Mouse (Mus musculus) cortical plate, adult 2 months (tissue): ENCODE measurements around the gene Bcar3. TPM values are rescaled to one million over a fixed set of nuclear protein-coding genes. Genes with fewer than 3 reads are reported as not detected.

Experiments used
- H3K27ac ChIP-seq: fragments of 200-500 bp; 2 replicates; pipeline ENCODE4 v1.5.1; 2012; ENCODE audit warnings: low read length, control low read depth, inconsistent platforms; ENCODE audit not compliant: insufficient read depth
- H3K4me1 ChIP-seq: fragments of 200-500 bp; 2 replicates; pipeline ENCODE4 v1.6.1; 2011; ENCODE audit warnings: low read length; ENCODE audit not compliant: control insufficient read depth, insufficient read depth
- H3K4me3 ChIP-seq: fragments of 200-500 bp; 2 replicates; pipeline ENCODE4 v1.5.1; 2011; ENCODE audit warnings: mild to moderate bottlenecking, low read length, control low read depth; ENCODE audit not compliant: insufficient read depth
- CTCF ChIP-seq: fragments of 200-500 bp; IDR thresholded peaks from 2 replicates; pipeline ENCODE4 v1.5.1; 2011; ENCODE audit warnings: mild to moderate bottlenecking, control low read depth, low read length; ENCODE audit not compliant: insufficient read depth; ENCODE audit errors: extremely low read depth
- POLR2A ChIP-seq: fragments of 200-500 bp; IDR thresholded peaks from 2 replicates; pipeline ENCODE4 v1.6.1; 2011; ENCODE audit warnings: mild to moderate bottlenecking, low read length, control low read depth; ENCODE audit not compliant: insufficient read depth; ENCODE audit errors: extremely low read depth
- polyA plus RNA-seq: library from polyadenylated mRNA; depleted of rRNA; stranded (reverse); fragments of >200 nt; gene quantifications from 2 replicates; pipeline ENCODE4 v1.2.3, GENCODE M21; 2012

Gene Bcar3
- polyA plus RNA-seq, 1 experiment, result 15.8 TPM

DNA sequence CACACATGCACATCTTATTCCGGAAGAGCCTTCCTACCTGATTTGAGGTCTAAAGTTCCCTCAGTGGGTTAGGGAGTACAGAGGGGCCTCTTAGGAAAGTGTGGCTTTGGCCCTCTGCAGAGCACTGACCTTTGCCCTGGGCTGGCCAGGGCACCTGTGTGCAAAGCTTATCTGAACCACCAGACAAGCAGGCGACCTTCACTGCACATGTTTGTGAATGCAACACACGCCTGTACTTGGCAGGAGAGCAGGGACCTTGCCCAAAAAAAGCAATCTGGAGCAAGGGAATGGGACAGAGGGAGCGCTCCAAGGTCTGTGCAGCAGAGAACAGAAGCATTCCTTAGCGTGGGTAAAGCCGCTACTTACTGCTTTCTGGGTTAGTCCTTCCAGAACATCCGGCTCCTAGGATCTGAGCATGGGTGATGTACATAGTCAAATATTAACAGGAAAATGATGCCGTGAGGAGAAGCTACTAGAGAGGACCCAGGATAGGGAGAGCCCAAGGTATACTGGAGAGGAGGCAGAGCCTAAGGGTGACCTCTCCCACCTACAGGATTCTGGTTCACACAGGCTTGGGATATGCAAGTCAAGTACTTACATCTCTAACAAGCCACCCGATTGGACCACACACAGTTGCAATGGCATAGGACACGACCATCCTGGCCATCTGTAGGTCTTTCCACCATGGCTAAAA is 19.1 kb downstream of the Bcar3 start:
- Histone ChIP-seq H3K4me3 (no peak overlapping the region), H3K4me1 (peaks cover 2% of the 10 kb centered on the region; the same call in 1 of the 2 replicates), H3K27ac (no peak overlapping the region)
- no peak for TF ChIP-seq CTCF

GRCm38 (mm10) chr3:122313936-122314335 is 20.0 kb downstream of the Bcar3 start:
- Histone ChIP-seq H3K4me1 (no peaks in the 10 kb centered on the region), H3K27ac (no peak overlapping the region), H3K4me3 (no peak overlapping the region)
- TF ChIP-seq POLR2A, result no peak
- TF ChIP-seq CTCF, result no peak

GRCm38 (mm10) chr3:122316621-122317020 is 22.7 kb downstream of the Bcar3 start:
- no peak for TF ChIP-seq POLR2A
- no peak for TF ChIP-seq CTCF
- Histone ChIP-seq H3K4me1 (no peaks in the 10 kb centered on the region), H3K4me3 (no peak overlapping the region)

GRCm38 (mm10) chr3:122317339-122317738 is 23.4 kb downstream of the Bcar3 start:
- TF ChIP-seq CTCF (no peak), POLR2A (no peak)
- Histone ChIP-seq H3K4me3 (no peak overlapping the region), H3K27ac (no peak overlapping the region), H3K4me1 (no peaks in the 10 kb centered on the region)

More at GRCm38 (mm10) chr3:122316621-122317020, 22.7 kb downstream of the Bcar3 start:
- no peak overlapping the region for H3K27ac ChIP-seq

GRCm38 (mm10) chr3:122322226-122322625 is 28.3 kb downstream of the Bcar3 start:
- TF ChIP-seq CTCF, result no peak
- no peak for TF ChIP-seq POLR2A
- Histone ChIP-seq H3K4me3 (no peak overlapping the region), H3K27ac (no peak overlapping the region), H3K4me1 (no peaks in the 10 kb centered on the region)

GRCm38 (mm10) chr3:122323841-122324240 is 29.9 kb downstream of the Bcar3 start:
- TF ChIP-seq CTCF (no peak), POLR2A (no peak)
- no peaks in the 10 kb centered on the region for H3K4me1 ChIP-seq
- no peak overlapping the region for H3K4me3 ChIP-seq
- H3K27ac ChIP-seq, result no peak overlapping the region

- no peaks in the 10 kb centered on the region for H3K4me1 ChIP-seq
- no peak overlapping the region for H3K27ac ChIP-seq
- H3K4me3 ChIP-seq, result no peak overlapping the region
- no peak for TF ChIP-seq POLR2A
- no peak for TF ChIP-seq CTCF
Observed at GRCm38 (mm10) chr3:122324528-122324927, 30.6 kb downstream of the Bcar3 start.

DNA sequence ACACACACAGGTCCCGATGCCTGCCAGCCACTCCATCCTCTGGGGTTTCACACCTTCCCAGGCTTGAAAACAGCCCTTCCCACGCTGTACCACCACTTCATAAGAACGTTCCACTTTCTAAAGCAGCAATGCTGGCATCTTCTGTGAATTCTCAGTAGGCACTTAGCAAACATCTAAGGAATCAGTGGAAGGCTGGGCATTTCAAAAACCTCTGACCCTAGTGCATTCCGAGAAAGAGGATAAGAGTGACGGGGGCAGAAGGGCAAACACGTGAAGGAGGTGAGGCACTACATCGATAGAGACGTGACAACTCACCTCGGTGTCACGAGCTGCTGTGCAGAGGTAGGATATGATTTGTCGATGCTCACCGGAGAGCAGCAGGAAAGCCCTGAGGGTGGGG is 36.5 kb downstream of the Bcar3 start:
- Histone ChIP-seq H3K4me3 (no peak overlapping the region), H3K27ac (no peak overlapping the region), H3K4me1 (peaks cover 4% of the 10 kb centered on the region)
- TF ChIP-seq CTCF (no peak), POLR2A (no peak)

DNA sequence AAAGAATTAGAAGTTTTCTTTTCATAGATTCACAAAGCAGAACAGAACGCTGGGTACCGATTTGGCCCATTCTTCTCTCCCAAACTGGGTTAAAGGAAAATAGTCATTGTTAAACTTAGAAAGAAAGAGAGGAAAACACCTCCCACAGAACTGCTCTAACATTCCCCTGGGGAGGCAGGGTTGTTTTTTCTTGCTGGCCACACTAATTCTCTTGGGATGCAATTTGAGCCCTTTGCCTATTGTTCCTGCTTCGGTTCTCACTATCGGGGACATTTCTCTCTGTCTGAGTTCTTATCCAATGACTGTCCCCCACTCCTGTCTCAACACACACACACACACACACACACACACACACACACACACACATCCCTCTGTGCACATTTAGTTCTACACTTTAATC is 39.6 kb downstream of the Bcar3 start:
- H3K4me1 ChIP-seq, result peaks cover 4% of the 10 kb centered on the region
- no peak overlapping the region for H3K4me3 ChIP-seq
- no peak for TF ChIP-seq CTCF
- H3K27ac ChIP-seq, result no peak overlapping the region

DNA sequence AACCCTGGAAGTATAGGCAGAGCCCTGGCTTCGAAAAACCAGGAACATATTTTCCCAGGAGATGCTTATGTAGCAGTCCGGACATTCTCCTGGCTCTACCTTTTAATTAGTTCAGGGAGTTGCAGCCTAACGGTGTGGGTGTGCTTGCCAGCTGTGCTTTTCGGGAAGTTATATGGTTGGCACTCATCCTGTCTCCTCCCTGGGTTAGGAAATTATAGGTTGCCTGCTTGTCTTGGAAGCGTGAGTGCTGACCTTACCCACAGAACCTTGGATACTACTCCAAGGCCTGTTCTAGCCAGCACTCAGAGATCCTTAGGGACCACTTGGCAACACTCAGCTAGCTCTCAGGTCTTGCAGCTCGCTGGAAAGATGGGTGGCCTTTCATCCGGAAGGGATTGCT is 40.0 kb downstream of the Bcar3 start:
- Histone ChIP-seq H3K27ac (no peak overlapping the region), H3K4me1 (peaks cover 4% of the 10 kb centered on the region), H3K4me3 (no peak overlapping the region)
- TF ChIP-seq CTCF (no peak), POLR2A (no peak)
